Mouse (Mus musculus): ENCODE results near the gene Igsf9. TPM values are rescaled to one million over a fixed set of nuclear protein-coding genes. Genes with fewer than 3 reads are reported as not detected.

Igsf9 gene
- polyA plus RNA-seq, 2 experiments = 0.60 to 2.1 TPM

DNA sequence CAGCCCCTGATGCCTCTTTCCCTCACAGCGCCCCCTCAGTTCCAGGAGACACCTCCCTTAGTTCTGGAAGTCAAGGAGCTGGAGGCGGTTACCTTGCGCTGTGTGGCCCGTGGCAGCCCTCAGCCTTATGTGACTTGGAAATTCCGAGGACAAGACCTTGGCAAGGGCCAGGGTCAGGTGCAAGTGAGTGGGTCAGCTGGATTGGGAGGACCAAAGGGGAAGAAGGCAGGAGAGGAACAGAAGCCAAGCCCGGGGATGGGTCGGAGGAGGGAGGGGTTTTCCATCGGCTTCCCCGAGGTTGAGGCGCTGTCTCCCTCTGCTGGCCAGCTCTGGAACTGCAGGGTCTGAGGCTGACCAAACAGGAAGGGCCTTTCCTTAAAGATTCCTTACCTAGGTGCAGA lies 8.7 kb downstream of the Igsf9 start:
- Histone ChIP-seq H3K27me3 (ENCODE audit: control insufficient read depth, insufficient read depth, low read length) (no peaks in the 10 kb centered on the region; the same call in 1 of the 2 replicates), H3K36me3 (replicated peaks; ENCODE audit: control insufficient read depth, insufficient read depth, low read depth) (no peaks in the 10 kb centered on the region), H3K4me2 (ENCODE audit: low read depth) (peak overlapping the region; percentile 30), H3K27ac (no peak overlapping the region), H3K9ac (replicated peaks) (no peak overlapping the region), H3K4me1 (replicated peaks; ENCODE audit: control insufficient read depth in 2 of 2, insufficient read depth in 2 of 2, low read length in 1 of 2) (no peaks in the 10 kb centered on the region), H3K4me3 (ENCODE audit: insufficient read depth in 1 of 2, low read depth in 2 of 2, low read length in 2 of 2) (no peak overlapping the region), H3K9me3 (ENCODE audit: control insufficient read depth, low read length) (no peaks in the 10 kb centered on the region)
- DNase-seq (ENCODE audit: low read depth in 3 of 3, low spot score in 3 of 3) (no peak), ATAC-seq (ENCODE audit: insufficient read depth) (peak; percentile 24; the same call in 1 of the 2 replicates)
- WGBS (ENCODE audit: insufficient replicate concordance) = 11% methylated on average over 10 of the region's 10 CpGs
- TF ChIP-seq CTCF (IDR thresholded peaks at IDR 0.05; ENCODE audit: low read depth) (peak; percentile 98), EP300 (IDR thresholded peaks at IDR 0.05; ENCODE audit: low read depth) (no peak)

DNA sequence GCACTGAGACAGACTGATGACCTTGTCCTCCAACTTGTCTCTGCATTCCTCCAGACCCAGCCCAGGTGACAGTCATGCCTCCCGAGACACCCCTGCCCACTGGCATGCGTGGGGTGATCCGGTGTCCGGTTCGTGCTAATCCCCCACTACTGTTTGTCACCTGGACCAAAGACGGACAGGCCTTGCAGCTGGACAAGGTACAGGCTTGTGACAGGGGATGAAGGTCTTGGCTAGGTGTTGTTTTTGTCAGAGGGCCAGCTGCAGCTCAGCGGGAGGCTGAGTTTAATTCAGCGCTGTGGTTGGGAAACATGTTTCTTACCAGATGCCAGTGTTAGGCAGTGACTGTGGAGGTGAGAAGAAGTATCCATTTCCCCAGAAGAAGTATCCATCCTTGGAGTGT lies 10.5 kb downstream of the Igsf9 start:
- Histone ChIP-seq H3K4me3 (ENCODE audit: insufficient read depth in 1 of 2, low read depth in 2 of 2, low read length in 2 of 2) (no peak overlapping the region), H3K27me3 (ENCODE audit: control insufficient read depth, insufficient read depth, low read length) (no peaks in the 10 kb centered on the region; the same call in 1 of the 2 replicates), H3K9me3 (ENCODE audit: control insufficient read depth, low read length) (no peaks in the 10 kb centered on the region), H3K9ac (replicated peaks) (no peak overlapping the region), H3K27ac (no peak overlapping the region), H3K4me2 (ENCODE audit: low read depth) (no peak overlapping the region), H3K4me1 (replicated peaks; ENCODE audit: control insufficient read depth in 2 of 2, insufficient read depth in 2 of 2, low read length in 1 of 2) (no peaks in the 10 kb centered on the region), H3K36me3 (replicated peaks; ENCODE audit: control insufficient read depth, insufficient read depth, low read depth) (no peaks in the 10 kb centered on the region)
- WGBS (ENCODE audit: insufficient replicate concordance) = 78% methylated on average over 8 of the region's 8 CpGs
- TF ChIP-seq EP300 (IDR thresholded peaks at IDR 0.05; ENCODE audit: low read depth) (no peak), CTCF (IDR thresholded peaks at IDR 0.05; ENCODE audit: low read depth) (no peak)
- ATAC-seq (ENCODE audit: insufficient read depth) = no peak
- no peak for DNase-seq (ENCODE audit: low read depth in 3 of 3, low spot score in 3 of 3)

DNA sequence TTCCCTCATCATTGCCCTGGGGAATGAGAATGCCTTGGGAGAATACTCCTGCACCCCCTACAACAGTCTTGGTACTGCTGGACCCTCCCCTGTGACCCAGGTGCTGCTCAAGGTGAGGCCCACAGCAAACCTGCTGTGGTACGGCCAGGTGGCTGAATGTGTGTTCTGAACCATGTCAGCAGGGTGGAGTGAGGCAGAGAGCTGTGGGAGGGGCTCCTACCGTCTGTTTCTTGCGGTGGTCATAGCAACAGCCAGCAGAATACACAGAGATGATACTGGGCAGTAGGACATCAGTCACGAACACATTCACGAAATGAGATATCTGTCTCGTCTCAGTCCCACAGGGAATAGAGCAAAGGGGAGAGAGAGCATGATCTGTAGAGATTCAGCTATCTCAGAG lies 11.9 kb downstream of the Igsf9 start:
- WGBS (ENCODE audit: insufficient replicate concordance) = 39% methylated on average over 6 of the region's 6 CpGs
- ATAC-seq (ENCODE audit: insufficient read depth) = no peak
- Histone ChIP-seq H3K4me2 (ENCODE audit: low read depth) (no peak overlapping the region), H3K27ac (no peak overlapping the region), H3K9me3 (ENCODE audit: control insufficient read depth, low read length) (no peaks in the 10 kb centered on the region), H3K4me1 (replicated peaks; ENCODE audit: control insufficient read depth in 2 of 2, insufficient read depth in 2 of 2, low read length in 1 of 2) (no peaks in the 10 kb centered on the region), H3K9ac (replicated peaks) (no peak overlapping the region), H3K27me3 (ENCODE audit: control insufficient read depth, insufficient read depth, low read length) (no peaks in the 10 kb centered on the region; the same call in 1 of the 2 replicates), H3K36me3 (replicated peaks; ENCODE audit: control insufficient read depth, insufficient read depth, low read depth) (no peaks in the 10 kb centered on the region), H3K4me3 (ENCODE audit: insufficient read depth in 1 of 2, low read depth in 2 of 2, low read length in 2 of 2) (no peak overlapping the region)
- no peak for DNase-seq (ENCODE audit: low read depth in 3 of 3, low spot score in 3 of 3)
- no peak for TF ChIP-seq CTCF (IDR thresholded peaks at IDR 0.05; ENCODE audit: low read depth)
- TF ChIP-seq EP300 (IDR thresholded peaks at IDR 0.05; ENCODE audit: low read depth) = no peak

DNA sequence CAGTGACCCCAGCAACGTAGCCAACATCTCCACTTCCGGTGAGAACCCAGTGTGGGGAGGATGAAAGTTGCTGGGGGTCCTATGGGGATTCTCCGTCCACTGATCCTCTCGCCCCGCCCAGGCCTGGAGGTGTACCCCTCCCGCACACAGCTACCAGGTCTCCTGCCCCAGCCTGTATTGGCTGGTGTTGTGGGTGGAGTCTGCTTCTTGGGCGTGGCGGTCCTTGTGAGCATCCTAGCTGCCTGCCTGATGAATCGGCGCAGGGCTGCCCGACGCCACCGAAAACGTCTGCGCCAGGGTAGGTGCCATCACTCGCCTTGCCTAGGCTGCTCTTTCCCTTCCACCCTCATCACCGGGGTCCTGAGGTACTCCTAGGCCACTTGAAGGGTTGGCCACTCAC lies 14.4 kb downstream of the Igsf9 start:
- WGBS (ENCODE audit: insufficient replicate concordance) = 79% methylated on average over 17 of the region's 17 CpGs
- Histone ChIP-seq H3K36me3 (replicated peaks; ENCODE audit: control insufficient read depth, insufficient read depth, low read depth) (no peaks in the 10 kb centered on the region), H3K9ac (replicated peaks) (no peak overlapping the region), H3K4me2 (ENCODE audit: low read depth) (no peak overlapping the region), H3K27ac (no peak overlapping the region), H3K4me3 (ENCODE audit: insufficient read depth in 1 of 2, low read depth in 2 of 2, low read length in 2 of 2) (no peak overlapping the region), H3K9me3 (ENCODE audit: control insufficient read depth, low read length) (no peaks in the 10 kb centered on the region), H3K4me1 (replicated peaks; ENCODE audit: control insufficient read depth in 2 of 2, insufficient read depth in 2 of 2, low read length in 1 of 2) (no peaks in the 10 kb centered on the region; a peak in 1 of 4 replicates), H3K27me3 (ENCODE audit: control insufficient read depth, insufficient read depth, low read length) (no peaks in the 10 kb centered on the region)
- TF ChIP-seq EP300 (IDR thresholded peaks at IDR 0.05; ENCODE audit: low read depth) (no peak), CTCF (IDR thresholded peaks at IDR 0.05; ENCODE audit: low read depth) (no peak)
- ATAC-seq (ENCODE audit: insufficient read depth) (no peak), DNase-seq (ENCODE audit: low read depth in 3 of 3, low spot score in 3 of 3) (no peak)

DNA sequence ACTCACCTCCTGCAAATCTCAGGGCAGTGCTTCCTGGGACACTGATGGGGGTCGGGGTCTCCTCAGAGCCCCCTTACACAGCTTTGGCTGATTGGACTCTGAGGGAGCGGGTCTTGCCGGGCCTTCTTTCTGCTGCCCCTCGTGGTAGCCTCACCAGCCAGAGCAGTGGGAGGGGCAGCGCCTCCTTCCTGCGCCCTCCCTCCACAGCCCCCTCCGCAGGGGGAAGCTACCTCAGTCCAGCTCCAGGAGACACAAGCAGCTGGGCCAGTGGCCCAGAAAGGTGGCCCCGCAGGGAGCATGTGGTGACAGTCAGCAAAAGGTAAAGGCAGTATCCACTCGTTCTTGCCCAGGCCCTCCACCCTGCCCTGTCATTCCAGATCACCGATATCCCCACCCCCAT lies 15.8 kb downstream of the Igsf9 start:
- H3K27me3 ChIP-seq (ENCODE audit: control insufficient read depth, insufficient read depth, low read length) = no peaks in the 10 kb centered on the region
- H3K9ac ChIP-seq (replicated peaks) = no peak overlapping the region
- TF ChIP-seq EP300 (IDR thresholded peaks at IDR 0.05; ENCODE audit: low read depth) (no peak), CTCF (IDR thresholded peaks at IDR 0.05; ENCODE audit: low read depth) (no peak)
- H3K9me3 ChIP-seq (ENCODE audit: control insufficient read depth, low read length) = no peaks in the 10 kb centered on the region
- peaks cover 0 to 10% of the 10 kb centered on the region in 2 experiments; a peak in 3 of 4 replicates for H3K4me1 ChIP-seq (replicated peaks; ENCODE audit: control insufficient read depth in 2 of 2, insufficient read depth in 2 of 2, low read length in 1 of 2)
- ATAC-seq (ENCODE audit: insufficient read depth) = no peak
- no peak for DNase-seq (ENCODE audit: low read depth in 3 of 3, low spot score in 3 of 3)
- no peak overlapping the region for H3K4me3 ChIP-seq (ENCODE audit: insufficient read depth in 1 of 2, low read depth in 2 of 2, low read length in 2 of 2)
- H3K36me3 ChIP-seq (replicated peaks; ENCODE audit: control insufficient read depth, insufficient read depth, low read depth) = no peaks in the 10 kb centered on the region
- H3K27ac ChIP-seq = no peak overlapping the region
- H3K4me2 ChIP-seq (ENCODE audit: low read depth) = no peak overlapping the region
- WGBS (ENCODE audit: insufficient replicate concordance) = 31% methylated on average over 10 of the region's 10 CpGs
